Mouse (Mus musculus): ENCODE results near the gene Mfap3l. TPM values are rescaled to one million over a fixed set of nuclear protein-coding genes. Genes with fewer than 3 reads are reported as not detected.

The Mfap3l gene
- polyA plus RNA-seq, 1 experiment from 2014 or later: 2.5 TPM

DNA sequence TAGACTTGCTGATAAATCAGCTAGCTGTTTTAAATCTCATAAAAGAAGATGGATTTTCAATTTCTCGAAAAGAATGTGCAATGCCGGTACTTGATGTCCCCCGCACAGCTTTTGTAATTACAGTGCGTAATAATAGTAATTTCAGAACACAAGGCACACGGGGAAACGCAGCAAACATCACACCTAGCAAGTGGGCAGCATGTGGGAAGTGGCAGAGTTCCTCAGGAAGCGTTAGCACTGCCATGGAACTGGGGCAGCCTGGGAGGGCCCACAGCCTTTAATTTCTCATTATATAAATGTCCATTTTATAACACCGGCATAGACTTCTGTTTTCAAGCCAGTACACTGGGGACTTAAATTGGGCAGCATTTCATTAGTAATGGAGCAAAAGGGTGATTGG is 27.1 kb downstream of the Mfap3l start:
- H3K4me3 ChIP-seq (ENCODE audit: low read depth, low read length): no peak overlapping the region
- 89% methylated on average over 8 of the region's 8 CpGs for WGBS
- no peak overlapping the region for H3K9ac ChIP-seq (ENCODE audit: low read depth, low read length)
- no peak overlapping the region for H3K4me2 ChIP-seq (replicated peaks; ENCODE audit: low read depth, low read length)
- no peak overlapping the region for H3K27ac ChIP-seq (ENCODE audit: low read depth, low read length)
- no peaks in the 10 kb centered on the region for H3K4me1 ChIP-seq (replicated peaks; ENCODE audit: control insufficient read depth, insufficient read depth, low read length)
- H3K9me3 ChIP-seq (ENCODE audit: control insufficient read depth, low read length): no peaks in the 10 kb centered on the region
- no peaks in the 10 kb centered on the region for H3K36me3 ChIP-seq (ENCODE audit: control insufficient read depth, insufficient read depth, low read length)
- no peaks in the 10 kb centered on the region for H3K27me3 ChIP-seq (ENCODE audit: control insufficient read depth, insufficient read depth, low read length)
- DNase-seq (ENCODE audit: low spot score): no peak
- ATAC-seq (ENCODE audit: low FRiP score): no peak

DNA sequence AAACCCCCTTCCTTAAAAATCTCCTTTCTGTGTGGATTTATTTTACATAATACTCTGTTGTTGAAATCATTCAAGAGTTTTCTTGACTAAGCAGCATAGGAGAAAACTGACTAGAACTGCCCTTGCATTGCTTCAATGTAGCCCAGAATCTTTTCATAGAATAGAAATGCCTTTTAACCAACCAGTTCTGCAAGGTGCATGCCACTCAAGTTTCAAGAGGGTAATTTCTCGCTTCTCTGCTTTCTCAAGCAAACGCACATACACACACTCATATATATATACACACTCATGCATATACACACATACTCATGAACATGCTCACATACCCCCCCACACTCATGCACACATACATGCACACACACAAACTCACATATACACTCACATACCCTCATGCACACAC is 28.6 kb downstream of the Mfap3l start:
- Histone ChIP-seq H3K27ac (ENCODE audit: low read depth, low read length) (no peak overlapping the region), H3K4me2 (replicated peaks; ENCODE audit: low read depth, low read length) (no peak overlapping the region), H3K36me3 (ENCODE audit: control insufficient read depth, insufficient read depth, low read length) (no peaks in the 10 kb centered on the region), H3K4me3 (ENCODE audit: low read depth, low read length) (no peak overlapping the region), H3K9me3 (ENCODE audit: control insufficient read depth, low read length) (no peaks in the 10 kb centered on the region), H3K27me3 (ENCODE audit: control insufficient read depth, insufficient read depth, low read length) (no peaks in the 10 kb centered on the region), H3K4me1 (replicated peaks; ENCODE audit: control insufficient read depth, insufficient read depth, low read length) (no peaks in the 10 kb centered on the region), H3K9ac (ENCODE audit: low read depth, low read length) (no peak overlapping the region)
- 84% methylated on average over 2 of the region's 2 CpGs for WGBS
- DNase-seq (ENCODE audit: low spot score) (no peak), ATAC-seq (ENCODE audit: low FRiP score) (no peak)

- Histone ChIP-seq H3K9me3 (ENCODE audit: control insufficient read depth, low read length) (no peaks in the 10 kb centered on the region), H3K4me1 (replicated peaks; ENCODE audit: control insufficient read depth, insufficient read depth, low read length) (no peaks in the 10 kb centered on the region), H3K27me3 (ENCODE audit: control insufficient read depth, insufficient read depth, low read length) (no peaks in the 10 kb centered on the region), H3K4me2 (replicated peaks; ENCODE audit: low read depth, low read length) (no peak overlapping the region), H3K27ac (ENCODE audit: low read depth, low read length) (no peak overlapping the region), H3K36me3 (ENCODE audit: control insufficient read depth, insufficient read depth, low read length) (no peaks in the 10 kb centered on the region), H3K9ac (ENCODE audit: low read depth, low read length) (no peak overlapping the region), H3K4me3 (ENCODE audit: low read depth, low read length) (no peak overlapping the region)
- WGBS: 55% methylated on average over 5 of the region's 5 CpGs
- DNase-seq (ENCODE audit: low spot score): no peak
- peak; percentile 45; the same call in 1 of the 2 replicates for ATAC-seq (ENCODE audit: low FRiP score)
Measured at GRCm38 (mm10) chr8:60663552-60663951, 30.9 kb downstream of the Mfap3l start.

DNA sequence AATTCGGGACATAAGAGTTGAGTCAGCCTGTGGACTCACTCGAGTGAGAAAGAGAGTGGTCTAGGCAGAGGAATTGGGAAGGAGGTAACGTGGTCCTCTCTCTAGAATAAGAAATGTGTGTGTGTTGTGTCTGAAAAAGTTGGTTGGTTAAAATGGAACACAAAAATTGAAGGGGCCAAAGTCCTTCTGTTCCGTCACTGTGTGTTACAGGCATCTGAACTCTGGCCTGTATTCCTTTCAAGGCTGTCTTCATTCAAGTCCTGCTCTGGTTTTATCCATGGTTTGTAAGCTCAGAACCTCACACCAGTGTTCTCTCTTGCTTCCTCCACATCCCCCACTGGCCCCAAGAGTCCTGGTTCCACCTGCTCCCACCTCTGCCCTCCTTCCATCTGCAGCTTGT is 33.2 kb downstream of the Mfap3l start:
- Histone ChIP-seq H3K9me3 (ENCODE audit: control insufficient read depth, low read length) (no peaks in the 10 kb centered on the region), H3K27ac (ENCODE audit: low read depth, low read length) (no peak overlapping the region), H3K4me2 (replicated peaks; ENCODE audit: low read depth, low read length) (no peak overlapping the region), H3K36me3 (ENCODE audit: control insufficient read depth, insufficient read depth, low read length) (no peaks in the 10 kb centered on the region), H3K4me1 (replicated peaks; ENCODE audit: control insufficient read depth, insufficient read depth, low read length) (no peaks in the 10 kb centered on the region), H3K9ac (ENCODE audit: low read depth, low read length) (no peak overlapping the region), H3K4me3 (ENCODE audit: low read depth, low read length) (no peak overlapping the region), H3K27me3 (ENCODE audit: control insufficient read depth, insufficient read depth, low read length) (no peaks in the 10 kb centered on the region)
- ATAC-seq (ENCODE audit: low FRiP score) (no peak), DNase-seq (ENCODE audit: low spot score) (no peak)
- 74% methylated on average over 4 of the region's 4 CpGs for WGBS

DNA sequence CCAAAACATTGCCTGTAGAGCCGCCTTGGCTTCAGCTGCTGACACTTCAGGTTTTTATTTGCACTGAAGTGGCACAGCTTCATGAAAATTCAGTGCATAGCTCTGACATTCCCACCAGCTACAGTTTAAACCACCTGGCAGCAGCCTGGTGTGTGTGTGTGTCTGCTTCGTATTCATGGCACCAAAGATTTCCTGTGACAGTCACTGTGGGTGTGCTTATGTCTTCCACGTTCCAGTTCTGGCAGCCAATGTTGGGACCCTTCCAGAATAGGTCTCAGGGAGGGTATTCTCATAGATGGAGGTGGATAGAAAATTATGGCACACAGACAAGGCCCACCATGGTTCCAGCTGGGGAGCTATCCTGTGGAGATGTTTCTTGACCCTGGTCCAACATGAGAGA is 34.2 kb downstream of the Mfap3l start:
- H3K9ac ChIP-seq (ENCODE audit: low read depth, low read length): no peak overlapping the region
- H3K27ac ChIP-seq (ENCODE audit: low read depth, low read length): no peak overlapping the region
- no peak overlapping the region for H3K4me3 ChIP-seq (ENCODE audit: low read depth, low read length)
- no peaks in the 10 kb centered on the region for H3K27me3 ChIP-seq (ENCODE audit: control insufficient read depth, insufficient read depth, low read length)
- DNase-seq (ENCODE audit: low spot score) (no peak), ATAC-seq (ENCODE audit: low FRiP score) (no peak)
- H3K4me1 ChIP-seq (replicated peaks; ENCODE audit: control insufficient read depth, insufficient read depth, low read length): no peaks in the 10 kb centered on the region
- H3K9me3 ChIP-seq (ENCODE audit: control insufficient read depth, low read length): no peaks in the 10 kb centered on the region
- no peaks in the 10 kb centered on the region for H3K36me3 ChIP-seq (ENCODE audit: control insufficient read depth, insufficient read depth, low read length)
- H3K4me2 ChIP-seq (replicated peaks; ENCODE audit: low read depth, low read length): no peak overlapping the region
- WGBS: 80% methylated on average over 3 of the region's 3 CpGs

DNA sequence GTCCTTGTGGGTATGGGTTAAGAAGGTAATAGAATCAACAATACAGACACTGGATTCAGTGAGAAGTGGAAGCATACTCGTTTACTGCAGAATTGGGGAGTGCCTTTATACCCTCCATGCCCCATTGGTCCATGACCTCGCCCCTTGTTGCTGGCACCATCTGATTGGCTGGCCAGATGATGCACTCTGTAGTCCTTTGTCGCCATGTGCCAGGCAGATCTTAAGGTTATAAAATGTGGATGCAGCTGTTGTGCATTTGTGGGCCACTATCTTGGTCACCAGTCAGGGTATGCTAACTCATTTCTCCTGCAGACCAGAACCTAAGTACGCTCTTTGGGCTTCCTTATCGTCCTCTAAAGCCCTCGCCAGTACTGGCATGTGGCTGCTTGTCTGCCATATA is 46.0 kb downstream of the Mfap3l start:
- Histone ChIP-seq H3K4me1 (replicated peaks; ENCODE audit: control insufficient read depth, insufficient read depth, low read length) (no peaks in the 10 kb centered on the region), H3K4me2 (replicated peaks; ENCODE audit: low read depth, low read length) (no peak overlapping the region), H3K27me3 (ENCODE audit: control insufficient read depth, insufficient read depth, low read length) (no peaks in the 10 kb centered on the region), H3K4me3 (ENCODE audit: low read depth, low read length) (no peak overlapping the region), H3K36me3 (ENCODE audit: control insufficient read depth, insufficient read depth, low read length) (no peaks in the 10 kb centered on the region), H3K27ac (ENCODE audit: low read depth, low read length) (no peak overlapping the region), H3K9ac (ENCODE audit: low read depth, low read length) (no peak overlapping the region), H3K9me3 (ENCODE audit: control insufficient read depth, low read length) (no peaks in the 10 kb centered on the region)
- 84% methylated on average over 6 of the region's 6 CpGs for WGBS
- DNase-seq (ENCODE audit: low spot score) (no peak), ATAC-seq (ENCODE audit: low FRiP score) (no peak)

- Histone ChIP-seq H3K4me2 (replicated peaks; ENCODE audit: low read depth, low read length) (no peak overlapping the region), H3K27me3 (ENCODE audit: control insufficient read depth, insufficient read depth, low read length) (no peaks in the 10 kb centered on the region), H3K9me3 (ENCODE audit: control insufficient read depth, low read length) (no peaks in the 10 kb centered on the region), H3K36me3 (ENCODE audit: control insufficient read depth, insufficient read depth, low read length) (no peaks in the 10 kb centered on the region), H3K4me1 (replicated peaks; ENCODE audit: control insufficient read depth, insufficient read depth, low read length) (no peaks in the 10 kb centered on the region), H3K27ac (ENCODE audit: low read depth, low read length) (no peak overlapping the region), H3K4me3 (ENCODE audit: low read depth, low read length) (no peak overlapping the region), H3K9ac (ENCODE audit: low read depth, low read length) (no peak overlapping the region)
- DNase-seq (ENCODE audit: low spot score) (no peak), ATAC-seq (ENCODE audit: low FRiP score) (no peak)
- WGBS: 85% methylated on average over 4 of the region's 4 CpGs
Measured at GRCm38 (mm10) chr8:60681811-60682210, 49.2 kb downstream of the Mfap3l start.

GRCm38 (mm10) chr8:60682340-60682739 is 49.7 kb downstream of the Mfap3l start:
- Histone ChIP-seq H3K4me2 (replicated peaks; ENCODE audit: low read depth, low read length) (no peak overlapping the region), H3K9ac (ENCODE audit: low read depth, low read length) (no peak overlapping the region), H3K27ac (ENCODE audit: low read depth, low read length) (no peak overlapping the region), H3K4me3 (ENCODE audit: low read depth, low read length) (no peak overlapping the region), H3K9me3 (ENCODE audit: control insufficient read depth, low read length) (no peaks in the 10 kb centered on the region), H3K36me3 (ENCODE audit: control insufficient read depth, insufficient read depth, low read length) (no peaks in the 10 kb centered on the region), H3K27me3 (ENCODE audit: control insufficient read depth, insufficient read depth, low read length) (no peaks in the 10 kb centered on the region), H3K4me1 (replicated peaks; ENCODE audit: control insufficient read depth, insufficient read depth, low read length) (no peaks in the 10 kb centered on the region)
- DNase-seq (ENCODE audit: low spot score) (no peak), ATAC-seq (ENCODE audit: low FRiP score) (no peak)
- 96% methylated on average over 2 of the region's 2 CpGs for WGBS

DNA sequence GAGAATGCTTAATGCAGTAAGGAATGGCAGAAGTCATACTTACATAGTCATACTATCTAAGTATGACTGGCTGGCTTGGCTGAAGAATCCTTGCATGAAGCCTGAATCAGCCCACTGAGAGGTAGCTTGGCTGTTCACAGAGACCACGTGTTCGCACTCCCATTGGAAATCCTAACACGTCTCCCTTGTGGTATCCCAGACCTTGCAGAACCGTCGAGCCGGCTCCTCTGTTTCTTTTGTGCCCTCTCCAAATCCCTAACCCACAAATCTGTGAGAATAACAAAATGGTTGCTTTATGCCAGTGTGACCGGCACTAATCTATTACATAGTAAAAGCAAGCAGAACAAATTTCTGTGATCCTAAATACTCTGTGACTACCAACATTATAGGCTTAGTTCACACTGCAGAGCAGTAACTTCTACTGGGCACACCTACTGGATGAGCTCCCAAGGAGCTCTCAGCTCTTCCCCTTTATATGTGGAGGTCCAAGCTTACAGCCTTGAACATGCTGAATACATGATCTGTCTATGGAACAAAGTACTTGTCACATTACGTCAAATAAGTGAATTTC is 79.0 kb downstream of the Mfap3l start:
- no peaks in the 10 kb centered on the region for H3K4me1 ChIP-seq (replicated peaks; ENCODE audit: control insufficient read depth, insufficient read depth, low read length)
- peak; percentile 6 for DNase-seq (ENCODE audit: low spot score)
- 0 out of 2 replicates have a peak, but pooled peaks have one; percentile 61 for ATAC-seq (ENCODE audit: low FRiP score)
- H3K36me3 ChIP-seq (ENCODE audit: control insufficient read depth, insufficient read depth, low read length): no peaks in the 10 kb centered on the region
- no peaks in the 10 kb centered on the region for H3K9me3 ChIP-seq (ENCODE audit: control insufficient read depth, low read length)
- no peak overlapping the region for H3K9ac ChIP-seq (ENCODE audit: low read depth, low read length)
- no peak overlapping the region for H3K4me2 ChIP-seq (replicated peaks; ENCODE audit: low read depth, low read length)
- no peaks in the 10 kb centered on the region for H3K27me3 ChIP-seq (ENCODE audit: control insufficient read depth, insufficient read depth, low read length)
- no peak overlapping the region for H3K27ac ChIP-seq (ENCODE audit: low read depth, low read length)
- 80% methylated on average over 8 of the region's 8 CpGs for WGBS
- no peak overlapping the region for H3K4me3 ChIP-seq (ENCODE audit: low read depth, low read length)

Data from hindbrain, embryonic 11.5 days (tissue).